Mouse (Mus musculus) midbrain, postnatal 0 days (tissue): ENCODE measurements at regions not wholly inside any gene's neighbourhood (a gene's known extent, or its start where the extent isn't known, plus 50 kb on each side); places are given as distances from the start of the nearest gene placed in this dataset.

Source experiments
- ATAC-seq: fragments of 200-750 bp; cut with Nextera tagmentation; 2 replicates; pipeline ENCODE4 v1.8.0; 2017; ENCODE audit warnings: moderate number of reproducible peaks, mild to moderate bottlenecking, moderate TSS enrichment, moderate library complexity; ENCODE audit not compliant: low FRiP score
- DNase-seq: peaks from one replicate; pipeline ENCODE4 v3.0.0-alpha.2; 2015; ENCODE audit warnings: low spot score
- H3K27ac ChIP-seq: fragments of 300-500 bp; sonication (generic); 2 replicates; pipeline ENCODE4 v1.5.1; 2014; ENCODE audit warnings: low read depth, mild to moderate bottlenecking, low read length, mixed read lengths
- H3K27me3 ChIP-seq: fragments of 300-500 bp; sonication (generic); 2 replicates; pipeline ENCODE4 v1.6.1; 2014; ENCODE audit warnings: low read length, control low read depth, mixed read lengths; ENCODE audit not compliant: insufficient read depth
- H3K36me3 ChIP-seq: fragments of 300-500 bp; sonication (generic); 2 replicates; pipeline ENCODE4 v1.6.1; 2014; ENCODE audit warnings: low read length, control low read depth, mixed read lengths; ENCODE audit not compliant: insufficient read depth
- H3K4me1 ChIP-seq: fragments of 300-500 bp; sonication (generic); 2 replicates; pipeline ENCODE4 v1.6.1; 2014; ENCODE audit warnings: mild to moderate bottlenecking, control low read depth, antibody characterized with exemption, low read length, mixed read lengths; ENCODE audit not compliant: insufficient read depth
- H3K4me2 ChIP-seq: fragments of 300-500 bp; sonication (generic); 2 replicates; pipeline ENCODE4 v1.6.1; 2014; ENCODE audit warnings: low read depth, mild to moderate bottlenecking, low read length, mixed read lengths; ENCODE audit not compliant: poor library complexity, severe bottlenecking
- H3K4me3 ChIP-seq: fragments of 300-500 bp; sonication (generic); 2 replicates; pipeline ENCODE4 v1.5.1; 2014; ENCODE audit warnings: low read depth, mild to moderate bottlenecking, low read length, moderate library complexity
- H3K9ac ChIP-seq: fragments of 300-500 bp; sonication (generic); replicated peaks from 2 replicates; pipeline ENCODE4 v1.6.1; 2014; ENCODE audit warnings: mild to moderate bottlenecking, low read length, moderate library complexity, mixed read lengths; ENCODE audit not compliant: poor library complexity, severe bottlenecking
- H3K9me3 ChIP-seq: fragments of 300-500 bp; sonication (generic); 2 replicates; pipeline ENCODE4 v1.6.1; 2016; ENCODE audit warnings: low read length, control low read depth
- CTCF ChIP-seq: IDR thresholded peaks from 2 replicates; pipeline ENCODE4 v1.5.1; 2016; ENCODE audit warnings: antibody characterized with exemption, mild to moderate bottlenecking
- WGBS: fragments of 180-500 bp; shearing (Covaris S2); extraction: QIAGEN DNeasy Blood & Tissue Kit; methylation state at CpG from one replicate; pipeline ENCODE4 v1.1.7; 2014; 5-methylcytosine and 5-hydroxymethylcytosine counted together

DNA sequence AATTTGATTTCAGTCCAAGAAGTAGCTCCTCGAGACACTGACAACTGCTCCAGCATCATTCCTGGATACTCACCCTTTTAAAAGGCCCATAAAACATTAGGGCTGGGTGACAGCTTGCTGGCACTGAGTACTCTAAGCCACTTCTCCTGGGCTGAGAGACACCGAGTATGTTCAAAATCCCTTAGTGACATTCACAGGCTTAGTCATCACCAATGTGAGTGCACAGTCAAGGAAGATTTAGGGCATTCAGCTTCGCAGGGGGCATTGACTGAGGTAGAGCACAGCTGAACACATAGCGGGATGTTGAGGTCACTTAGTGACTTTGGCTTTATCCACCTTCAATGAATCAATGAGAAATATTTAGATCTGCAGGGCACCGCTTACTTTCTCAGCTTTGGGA, 210.8 kb upstream of the Hnrnpa3 start:
- Histone ChIP-seq H3K4me1 (no peaks in the 10 kb centered on the region), H3K4me3 (no peak overlapping the region), H3K9me3 (no peaks in the 10 kb centered on the region), H3K27ac (no peak overlapping the region), H3K4me2 (no peak overlapping the region), H3K9ac (no peak overlapping the region), H3K27me3 (no peaks in the 10 kb centered on the region), H3K36me3 (no peaks in the 10 kb centered on the region)
- TF ChIP-seq CTCF: no peak
- DNase-seq (no peak), ATAC-seq (no peak)
- WGBS: 73% methylated on average over 5 of the region's 5 CpGs

DNA sequence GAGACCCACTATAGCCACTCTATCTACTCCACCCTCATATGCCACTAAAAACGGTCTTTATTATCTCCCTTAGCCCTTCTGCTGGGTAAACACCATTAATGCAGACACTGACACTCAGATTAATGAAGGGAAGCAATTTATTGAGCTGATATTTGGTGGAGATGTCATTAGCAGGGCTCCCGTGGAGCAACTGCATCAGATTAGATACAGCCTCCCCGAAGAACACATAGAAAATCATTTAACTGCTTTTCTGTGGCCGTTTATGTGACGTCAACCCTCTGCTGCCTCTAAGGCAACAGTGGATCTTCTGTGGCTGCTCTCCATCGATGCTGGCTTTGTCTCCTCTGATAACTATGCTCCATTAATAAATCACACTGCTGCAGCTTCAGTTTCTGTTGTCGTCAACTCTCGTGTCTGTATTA, 207.2 kb upstream of the Hnrnpa3 start:
- Histone ChIP-seq H3K9me3 (no peaks in the 10 kb centered on the region), H3K27ac (no peak overlapping the region), H3K27me3 (no peaks in the 10 kb centered on the region), H3K4me1 (no peaks in the 10 kb centered on the region), H3K4me3 (no peak overlapping the region), H3K9ac (no peak overlapping the region), H3K36me3 (no peaks in the 10 kb centered on the region), H3K4me2 (no peak overlapping the region)
- ATAC-seq (no peak), DNase-seq (no peak)
- no peak for TF ChIP-seq CTCF
- WGBS: 52% methylated on average over 8 of the region's 8 CpGs

DNA sequence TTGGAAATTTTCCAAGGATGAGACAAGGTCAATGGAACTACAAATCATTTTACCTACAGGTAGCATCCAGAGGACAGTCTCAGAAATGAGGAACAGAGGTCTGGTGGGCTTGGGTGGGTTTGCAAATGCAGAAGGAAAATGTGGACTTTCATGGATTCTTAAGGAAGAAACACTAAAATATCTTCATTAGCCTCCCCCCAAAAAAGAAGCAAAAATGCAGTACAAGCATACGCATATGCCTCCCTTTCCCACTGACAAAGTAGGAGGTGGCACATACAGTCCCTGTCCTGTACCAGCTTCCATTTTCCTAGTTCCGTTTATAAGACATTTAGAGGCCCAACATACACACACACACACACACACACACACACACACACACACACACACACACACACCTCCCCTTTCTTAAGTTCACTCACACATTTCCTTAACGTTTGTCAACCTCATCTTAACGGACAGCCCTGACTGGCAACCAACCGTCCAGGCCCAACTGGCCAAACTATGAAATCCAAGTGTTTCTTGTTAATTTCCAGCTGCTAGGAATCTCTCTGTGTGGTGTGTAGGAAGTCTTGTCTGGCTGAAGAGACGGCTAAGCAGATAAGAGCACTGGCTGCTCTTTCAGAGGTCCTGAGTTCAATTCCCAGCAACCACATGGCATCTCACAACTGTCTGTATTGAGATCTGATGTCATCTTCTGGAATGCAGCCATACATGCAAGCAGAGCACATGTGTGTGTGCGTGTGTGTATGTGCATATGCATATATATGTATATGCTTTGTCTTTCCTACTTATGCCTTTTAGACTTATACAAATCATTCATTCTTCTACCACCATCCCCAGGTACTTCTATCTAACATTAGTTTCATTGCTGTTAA, 206.6 kb upstream of the Hnrnpa3 start:
- Histone ChIP-seq H3K9ac (no peak overlapping the region), H3K4me2 (no peak overlapping the region), H3K27me3 (no peaks in the 10 kb centered on the region), H3K36me3 (no peaks in the 10 kb centered on the region), H3K4me3 (no peak overlapping the region), H3K4me1 (no peaks in the 10 kb centered on the region), H3K27ac (no peak overlapping the region), H3K9me3 (no peaks in the 10 kb centered on the region)
- DNase-seq: no peak
- ATAC-seq: no peak
- WGBS: 88% methylated on average over 7 of the region's 7 CpGs
- no peak for TF ChIP-seq CTCF

DNA sequence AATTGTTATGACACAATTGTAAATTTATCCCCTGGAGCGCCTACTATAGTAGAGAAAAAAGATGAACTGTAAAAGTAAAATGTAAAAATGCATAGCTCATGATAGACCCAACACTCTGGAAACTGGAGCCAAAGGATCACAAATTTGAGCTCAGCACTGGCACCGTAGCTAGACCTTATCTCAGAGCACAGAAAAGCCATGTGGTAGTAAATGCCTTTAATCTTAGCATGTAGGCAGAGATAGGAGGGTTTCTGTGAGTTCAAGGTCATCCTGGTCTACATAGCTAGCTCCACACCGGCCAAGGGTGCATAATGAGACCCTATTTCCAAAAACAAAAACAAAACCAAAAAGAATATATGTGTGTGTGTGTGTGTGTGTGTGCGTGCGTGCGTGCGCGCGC, 203.6 kb upstream of the Hnrnpa3 start:
- Histone ChIP-seq H3K27ac (no peak overlapping the region), H3K9ac (no peak overlapping the region), H3K36me3 (no peaks in the 10 kb centered on the region), H3K9me3 (no peaks in the 10 kb centered on the region), H3K4me2 (no peak overlapping the region), H3K4me3 (no peak overlapping the region), H3K4me1 (no peaks in the 10 kb centered on the region; the same call in 1 of the 2 replicates), H3K27me3 (no peaks in the 10 kb centered on the region)
- no peak for ATAC-seq
- no peak for TF ChIP-seq CTCF
- no peak for DNase-seq
- WGBS: 96% methylated on average over 9 of the region's 9 CpGs

DNA sequence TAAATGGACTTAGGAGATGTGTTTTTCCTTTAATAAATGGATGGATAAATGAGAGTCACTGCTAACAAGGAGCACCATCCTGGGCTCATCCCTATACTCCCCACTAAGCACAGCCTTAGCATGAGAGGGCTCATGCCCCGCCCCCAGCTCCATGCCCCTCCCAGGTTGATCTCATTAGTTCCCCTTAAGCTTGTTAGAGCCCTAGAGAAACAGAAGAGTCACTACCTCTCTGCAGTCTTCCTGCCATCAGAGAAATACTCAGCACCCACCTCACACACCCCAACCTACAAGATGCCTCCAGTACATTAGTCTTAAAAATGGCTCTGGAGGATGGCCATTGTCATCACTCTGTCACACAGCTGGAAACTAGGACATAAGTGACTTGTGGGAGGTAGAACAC, 202.8 kb upstream of the Hnrnpa3 start:
- H3K27me3 ChIP-seq: no peaks in the 10 kb centered on the region
- DNase-seq (no peak), ATAC-seq (no peak)
- no peak overlapping the region for H3K4me2 ChIP-seq
- no peak overlapping the region for H3K27ac ChIP-seq
- WGBS: 67% methylated on average over 1 of the region's 1 CpGs
- no peak overlapping the region for H3K4me3 ChIP-seq
- H3K36me3 ChIP-seq: no peaks in the 10 kb centered on the region
- H3K4me1 ChIP-seq: no peaks in the 10 kb centered on the region; the same call in 1 of the 2 replicates
- H3K9me3 ChIP-seq: no peaks in the 10 kb centered on the region
- TF ChIP-seq CTCF: no peak
- no peak overlapping the region for H3K9ac ChIP-seq

DNA sequence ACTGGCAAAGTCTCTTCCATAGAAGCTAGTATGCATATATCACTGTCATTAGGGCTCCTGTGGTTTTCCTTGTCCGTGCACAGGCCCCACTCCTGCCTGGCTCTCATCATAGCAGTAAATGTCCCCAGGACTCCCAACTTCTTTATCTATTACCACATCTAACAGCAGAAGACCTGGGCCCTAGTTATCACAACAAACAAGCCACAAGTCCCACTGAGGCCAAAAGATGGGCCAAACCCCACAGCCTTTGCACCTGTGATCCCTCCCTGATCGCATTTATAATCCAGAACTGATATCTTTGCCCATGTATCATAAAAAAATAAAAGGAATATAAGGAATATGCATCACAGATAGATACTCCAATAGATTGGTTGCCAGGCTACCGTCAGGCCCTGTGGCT, 201.6 kb upstream of the Hnrnpa3 start:
- Histone ChIP-seq H3K9ac (no peak overlapping the region), H3K4me1 (peaks cover 2% of the 10 kb centered on the region; the same call in 1 of the 2 replicates), H3K4me3 (no peak overlapping the region), H3K9me3 (no peaks in the 10 kb centered on the region), H3K27ac (no peak overlapping the region), H3K27me3 (no peaks in the 10 kb centered on the region), H3K4me2 (no peak overlapping the region), H3K36me3 (no peaks in the 10 kb centered on the region)
- 81% methylated on average over 3 of the region's 3 CpGs for WGBS
- DNase-seq (no peak), ATAC-seq (no peak)
- no peak for TF ChIP-seq CTCF
